Mouse (Mus musculus) midbrain, postnatal 0 days (tissue): ENCODE measurements around the gene Gm10840. TPM values are rescaled to one million over a fixed set of nuclear protein-coding genes. Genes with fewer than 3 reads are reported as not detected.
"Not testable (repeated sequence)": the region's sequence is repeated elsewhere in the genome, so short reads cannot be mapped to it uniquely, and the experiment has no call there.

Experiments used
- ATAC-seq: fragments of 200-750 bp; cut with Nextera tagmentation; 2 replicates; pipeline ENCODE4 v1.8.0; 2017; ENCODE audit warnings: moderate number of reproducible peaks, mild to moderate bottlenecking, moderate TSS enrichment, moderate library complexity; ENCODE audit not compliant: low FRiP score
- DNase-seq: peaks from one replicate; pipeline ENCODE4 v3.0.0-alpha.2; 2015; ENCODE audit warnings: low spot score
- H3K27ac ChIP-seq: fragments of 300-500 bp; sonication (generic); 2 replicates; pipeline ENCODE4 v1.5.1; 2014; ENCODE audit warnings: low read depth, mild to moderate bottlenecking, low read length, mixed read lengths
- H3K27me3 ChIP-seq: fragments of 300-500 bp; sonication (generic); 2 replicates; pipeline ENCODE4 v1.6.1; 2014; ENCODE audit warnings: low read length, control low read depth, mixed read lengths; ENCODE audit not compliant: insufficient read depth
- H3K36me3 ChIP-seq: fragments of 300-500 bp; sonication (generic); 2 replicates; pipeline ENCODE4 v1.6.1; 2014; ENCODE audit warnings: low read length, control low read depth, mixed read lengths; ENCODE audit not compliant: insufficient read depth
- H3K4me1 ChIP-seq: fragments of 300-500 bp; sonication (generic); 2 replicates; pipeline ENCODE4 v1.6.1; 2014; ENCODE audit warnings: mild to moderate bottlenecking, control low read depth, antibody characterized with exemption, low read length, mixed read lengths; ENCODE audit not compliant: insufficient read depth
- H3K4me2 ChIP-seq: fragments of 300-500 bp; sonication (generic); 2 replicates; pipeline ENCODE4 v1.6.1; 2014; ENCODE audit warnings: low read depth, mild to moderate bottlenecking, low read length, mixed read lengths; ENCODE audit not compliant: poor library complexity, severe bottlenecking
- H3K4me3 ChIP-seq: fragments of 300-500 bp; sonication (generic); 2 replicates; pipeline ENCODE4 v1.5.1; 2014; ENCODE audit warnings: low read depth, mild to moderate bottlenecking, low read length, moderate library complexity
- H3K9ac ChIP-seq: fragments of 300-500 bp; sonication (generic); replicated peaks from 2 replicates; pipeline ENCODE4 v1.6.1; 2014; ENCODE audit warnings: mild to moderate bottlenecking, low read length, moderate library complexity, mixed read lengths; ENCODE audit not compliant: poor library complexity, severe bottlenecking
- H3K9me3 ChIP-seq: fragments of 300-500 bp; sonication (generic); 2 replicates; pipeline ENCODE4 v1.6.1; 2016; ENCODE audit warnings: low read length, control low read depth
- CTCF ChIP-seq: IDR thresholded peaks from 2 replicates; pipeline ENCODE4 v1.5.1; 2016; ENCODE audit warnings: antibody characterized with exemption, mild to moderate bottlenecking
- WGBS: fragments of 180-500 bp; shearing (Covaris S2); extraction: QIAGEN DNeasy Blood & Tissue Kit; methylation state at CpG from one replicate; pipeline ENCODE4 v1.1.7; 2014; 5-methylcytosine and 5-hydroxymethylcytosine counted together
- polyA plus RNA-seq: library from polyadenylated mRNA; unstranded; fragments of >200 nt; fragmentation: Nextera tagmentation; extraction: Ambion mirVana; gene quantifications from 2 replicates; pipeline ENCODE4 v1.2.1, GENCODE M21; 2015
- total RNA-seq: library from RNA; depleted of rRNA; stranded (reverse); fragments of >200 nt; gene quantifications from 2 replicates; pipeline ENCODE4 v1.2.3, GENCODE M21; 2014; rRNA removed

The Gm10840 gene
- not detected in 2 replicates for total RNA-seq
- not detected in 2 replicates for polyA plus RNA-seq

GRCm38 (mm10) chr11:106160841-106161721 is at the start of gene Gm10840, which contains the start of gene Limd2:
Gene Gm10840 (plus strand): TSS chr11:106160850.
Gene Limd2 (minus strand): TSS chr11:106160860.
- peaks cover 18% of the 10 kb centered on the region for H3K36me3 ChIP-seq
- H3K27ac ChIP-seq: peak within 1 kb of the TSS; percentile 97
- ATAC-seq: 0 out of 2 replicates have a peak, but pooled peaks have one; percentile 19
- peak within 1 kb of the TSS; percentile 75 for H3K4me3 ChIP-seq
- 0 out of 2 replicates have a peak, but pooled peaks have one; percentile 12 for TF ChIP-seq CTCF
- H3K4me1 ChIP-seq: peaks cover 14% of the 10 kb centered on the region; the same call in 1 of the 2 replicates
- peak within 1 kb of the TSS; percentile 92 for H3K4me2 ChIP-seq
- no peaks in the 10 kb centered on the region for H3K9me3 ChIP-seq
- DNase-seq: peak; percentile 43
- 23% methylated on average over 22 of the region's 22 CpGs for WGBS
- H3K27me3 ChIP-seq: no peaks in the 10 kb centered on the region
- H3K9ac ChIP-seq: peak within 1 kb of the TSS; percentile 88

DNA sequence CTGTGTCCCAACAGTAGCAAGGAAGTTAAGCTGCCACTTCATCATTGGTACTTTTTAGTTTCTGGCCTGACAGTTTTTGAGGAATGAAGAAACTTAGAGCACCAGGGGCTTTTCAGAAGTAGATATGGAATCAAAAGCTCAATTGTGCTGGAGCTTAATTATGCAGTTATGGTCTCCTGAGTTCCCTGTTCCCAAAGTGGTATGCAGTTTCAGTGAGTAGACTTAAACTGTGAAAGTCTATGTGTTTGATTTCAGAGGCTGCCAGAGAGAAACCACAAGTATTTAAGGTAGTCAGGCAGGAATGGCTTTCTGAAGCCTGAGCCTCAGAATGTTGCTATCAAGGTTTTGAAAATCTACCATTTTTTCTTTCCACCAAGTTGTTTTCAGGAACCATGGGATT is 49.0 kb upstream of the Gm10840 start:
- ATAC-seq: no peak

DNA sequence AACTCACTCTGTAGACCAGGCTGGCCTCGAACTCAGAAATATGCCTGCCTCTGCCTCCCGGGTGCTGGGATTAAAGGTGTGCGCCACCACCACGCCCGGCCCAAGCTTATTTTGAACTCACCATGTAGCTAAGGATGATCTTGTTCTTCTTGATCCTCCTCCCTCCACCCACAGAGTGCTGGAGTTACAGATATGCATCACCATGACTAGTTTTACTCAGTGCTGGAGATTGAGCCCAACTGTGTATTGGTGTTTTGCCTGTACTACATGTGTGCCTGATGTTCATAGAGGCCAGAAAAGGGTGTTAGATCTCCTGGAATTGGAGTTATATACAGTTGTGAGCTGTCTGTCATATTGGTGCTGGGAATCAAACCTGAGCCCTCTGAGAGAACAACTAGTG is 38.4 kb upstream of the Gm10840 start:
- H3K9ac ChIP-seq: no peak overlapping the region
- no peak overlapping the region for H3K4me2 ChIP-seq
- no peaks in the 10 kb centered on the region for H3K27me3 ChIP-seq
- peaks cover 23% of the 10 kb centered on the region for H3K36me3 ChIP-seq
- H3K4me3 ChIP-seq: no peak overlapping the region
- DNase-seq (no peak), ATAC-seq (no peak)
- H3K9me3 ChIP-seq: no peaks in the 10 kb centered on the region
- no peak for TF ChIP-seq CTCF
- H3K27ac ChIP-seq: no peak overlapping the region
- no peaks in the 10 kb centered on the region for H3K4me1 ChIP-seq
- 91% methylated on average over 5 of the region's 5 CpGs for WGBS

More for the DNA sequence above, 49.0 kb upstream of the Gm10840 start:
- Histone ChIP-seq H3K27me3 (no peaks in the 10 kb centered on the region), H3K4me1 (no peaks in the 10 kb centered on the region), H3K36me3 (0 out of 2 replicates have a peak, but pooled peaks cover 3% of the 10 kb centered on the region), H3K9ac (no peak overlapping the region), H3K9me3 (no peaks in the 10 kb centered on the region), H3K4me3 (no peak overlapping the region), H3K4me2 (no peak overlapping the region), H3K27ac (no peak overlapping the region)
- no peak for DNase-seq
- TF ChIP-seq CTCF: no peak

DNA sequence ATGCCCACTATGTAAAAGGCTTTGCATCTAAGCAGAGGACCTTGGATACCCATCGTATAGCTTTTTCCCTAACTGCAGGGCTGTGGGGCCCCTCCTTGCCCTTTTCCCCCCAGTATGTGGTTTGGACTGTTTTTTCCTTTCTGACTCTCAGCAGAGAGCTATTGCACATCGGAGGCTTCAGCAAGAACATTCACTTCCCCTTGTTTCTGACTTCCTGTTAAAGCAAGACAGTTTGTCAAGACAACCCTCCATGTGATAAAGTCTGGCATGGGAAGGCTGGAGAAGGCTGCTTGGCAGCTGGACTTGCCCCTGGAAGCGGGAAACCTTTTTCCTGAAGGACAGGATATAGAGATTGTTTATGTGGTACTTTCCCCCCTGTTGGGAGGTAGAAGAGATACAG is 37.9 kb upstream of the Gm10840 start:
- H3K27ac ChIP-seq: no peak overlapping the region
- H3K4me3 ChIP-seq: no peak overlapping the region
- no peak for TF ChIP-seq CTCF
- 88% methylated on average over 3 of the region's 3 CpGs for WGBS
- H3K4me1 ChIP-seq: no peaks in the 10 kb centered on the region
- no peak overlapping the region for H3K9ac ChIP-seq
- peaks cover 19% of the 10 kb centered on the region for H3K36me3 ChIP-seq
- ATAC-seq (no peak), DNase-seq (no peak)
- H3K4me2 ChIP-seq: no peak overlapping the region
- no peaks in the 10 kb centered on the region for H3K9me3 ChIP-seq
- H3K27me3 ChIP-seq: no peaks in the 10 kb centered on the region

DNA sequence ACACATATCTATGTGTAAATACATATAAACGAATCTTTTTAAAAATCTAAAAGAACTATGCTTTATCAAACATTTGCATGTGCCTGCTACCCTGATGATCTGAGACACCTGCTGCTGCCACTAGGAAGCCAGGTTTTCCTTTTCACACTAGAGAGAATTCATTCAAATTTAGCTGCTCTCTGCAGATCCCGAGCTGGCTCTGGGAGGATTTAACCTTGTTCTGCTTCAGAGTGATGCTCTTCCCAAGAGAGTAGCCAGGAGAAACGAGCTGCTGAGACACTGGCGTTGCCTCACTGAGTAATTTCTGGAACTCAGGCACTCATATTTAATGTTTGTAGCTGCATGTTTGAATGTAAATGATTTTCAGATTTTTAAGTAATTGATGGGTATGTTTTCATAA is 35.9 kb upstream of the Gm10840 start:
- ATAC-seq (no peak), DNase-seq (no peak)
- Histone ChIP-seq H3K4me1 (no peaks in the 10 kb centered on the region), H3K27ac (no peak overlapping the region), H3K9me3 (no peaks in the 10 kb centered on the region), H3K27me3 (no peaks in the 10 kb centered on the region), H3K4me3 (no peak overlapping the region), H3K4me2 (no peak overlapping the region), H3K9ac (no peak overlapping the region), H3K36me3 (peaks cover 13% of the 10 kb centered on the region; the same call in 1 of the 2 replicates)
- TF ChIP-seq CTCF: no peak
- WGBS: 70% methylated on average over 4 of the region's 4 CpGs

GRCm38 (mm10) chr11:106125827-106126226 is 34.8 kb upstream of the Gm10840 start:
- H3K4me2 ChIP-seq: no peak overlapping the region
- no peak overlapping the region for H3K27ac ChIP-seq
- no peak overlapping the region for H3K9ac ChIP-seq
- DNase-seq (no peak), ATAC-seq (no peak)
- no peaks in the 10 kb centered on the region for H3K9me3 ChIP-seq
- no peak for TF ChIP-seq CTCF
- H3K27me3 ChIP-seq: no peaks in the 10 kb centered on the region
- WGBS: 79% methylated on average over 1 of the region's 1 CpGs
- H3K4me1 ChIP-seq: no peaks in the 10 kb centered on the region
- no peak overlapping the region for H3K4me3 ChIP-seq
- H3K36me3 ChIP-seq: peaks cover 16% of the 10 kb centered on the region; the same call in 1 of the 2 replicates

- not testable (repeated sequence) for ATAC-seq, DNase-seq, H3K27ac ChIP-seq, H3K27me3 ChIP-seq, H3K4me1 ChIP-seq, H3K9ac ChIP-seq, H3K9me3 ChIP-seq, H3K4me3 ChIP-seq, H3K4me2 ChIP-seq
- WGBS: 98% methylated on average over 4 of the region's 6 CpGs
- peaks cover 16% of the 10 kb centered on the region; the same call in 1 of the 2 replicates for H3K36me3 ChIP-seq
These were observed 33.8 kb upstream of the Gm10840 start for GRCm38 (mm10) chr11:106126727-106127373.
